In genomic region chr8:8050778-8051177, GRCm38 (mm10) we compare ENCODE assay signal across 16 mouse cellular contexts.
A peak's percentile ranks its signal among the peaks of the same experiment; 100 is the strongest.
DNase-seq lines count a peak whose midpoint lies in the region; ATAC-seq and TF ChIP-seq lines count a peak whose summit lies in the region.
"Had no signal": no experiment of that assay in that cellular context is flagged by ENCODE, and none has a peak within 500 bp of the region (broad histone marks: within the 10 kb centered on the region; RNA-seq: fewer than 3 reads in every experiment).

No protein-coding gene starts in this region.

- peaks cover 17% of the 10 kb centered on the region for H3K4me1 ChIP-seq in forebrain, embryonic 10.5 days
- peaks cover 7% of the 10 kb centered on the region; the same call in 1 of the 2 replicates for H3K4me1 ChIP-seq in forebrain, embryonic 12.5 days
- peaks cover 16% of the 10 kb centered on the region for H3K4me1 ChIP-seq in embryonic facial prominence, embryonic 15.5 days
- peaks cover 8% of the 10 kb centered on the region for H3K4me1 ChIP-seq in limb, embryonic 14.5 days (ENCODE audit: control insufficient read depth, insufficient read depth, low read length)
- H3K4me1 ChIP-seq: megakaryocyte, embryonic 14.5 days had no signal

- no peaks in the 10 kb centered on the region for H3K36me3 ChIP-seq in forebrain, embryonic 10.5 days (replicated peaks)
- no peaks in the 10 kb centered on the region for H3K36me3 ChIP-seq in forebrain, embryonic 12.5 days (replicated peaks)
- no peaks in the 10 kb centered on the region for H3K36me3 ChIP-seq in embryonic facial prominence, embryonic 15.5 days
- no peaks in the 10 kb centered on the region for H3K36me3 ChIP-seq in limb, embryonic 14.5 days (ENCODE audit: control insufficient read depth, insufficient read depth, low read length)
- H3K36me3 ChIP-seq: heart, embryonic 13.5 days had no signal

- TF ChIP-seq POLR2A in limb, embryonic 14.5 days (IDR thresholded peaks at IDR 0.05; ENCODE audit: borderline replicate concordance, extremely low read depth, insufficient read depth, insufficient read length), result no peak

- no peaks in the 10 kb centered on the region for H3K27me3 ChIP-seq in forebrain, embryonic 10.5 days (ENCODE audit: poor library complexity, severe bottlenecking)
- no peaks in the 10 kb centered on the region for H3K27me3 ChIP-seq in forebrain, embryonic 12.5 days
- H3K27me3 ChIP-seq in embryonic facial prominence, embryonic 15.5 days, result no peaks in the 10 kb centered on the region
- no peaks in the 10 kb centered on the region for H3K27me3 ChIP-seq in limb, embryonic 14.5 days (ENCODE audit: control insufficient read depth, insufficient read depth, low read length)
- H3K27me3 ChIP-seq: CH12.LX; heart, embryonic 13.5 days; megakaryocyte, embryonic 14.5 days had no signal

- H3K9ac ChIP-seq in forebrain, embryonic 12.5 days, result no peak overlapping the region
- no peak overlapping the region for H3K9ac ChIP-seq in embryonic facial prominence, embryonic 15.5 days
- no peak overlapping the region for H3K9ac ChIP-seq in limb, embryonic 14.5 days (ENCODE audit: low read depth, low read length, severe bottlenecking)
- H3K9ac ChIP-seq: heart, embryonic 13.5 days had no signal

- no peak for DNase-seq in forebrain, embryonic 10.5 days (ENCODE audit: extremely low spot score, low spot score)
- DNase-seq in left cerebral cortex, adult 2 months (ENCODE audit: extremely low spot score in 1 of 2, low spot score in 2 of 2), result no peak
- DNase-seq in left cerebral cortex, postnatal 36 days (ENCODE audit: low spot score in 2 of 2), result no peak
- DNase-seq in limb, embryonic 14.5 days (ENCODE audit: low spot score), result no peak
- DNase-seq in ovary, postnatal 10 days (ENCODE audit: low spot score), result no peak
- no peak for DNase-seq in left cerebral cortex, adult 18-20 months (ENCODE audit: low spot score in 2 of 2)
- DNase-seq: adrenal gland, postnatal 14 days; cerebellum, adult 2 months; kidney, postnatal 14 days; left cerebral cortex, postnatal 4 days; lung, adult 18-20 months had no signal

- ATAC-seq in forebrain, embryonic 12.5 days (ENCODE audit: low FRiP score), result no peak
- ATAC-seq in embryonic facial prominence, embryonic 15.5 days (ENCODE audit: insufficient number of reproducible peaks, low FRiP score, low TSS enrichment, low read depth), result no peak
- ATAC-seq in limb, embryonic 14.5 days (ENCODE audit: low FRiP score, low read depth), result no peak

- 56% methylated on average over 3 of the region's 3 CpGs for WGBS in forebrain, embryonic 10.5 days
- WGBS in forebrain, embryonic 12.5 days, result 50% methylated on average over 3 of the region's 3 CpGs
- WGBS in embryonic facial prominence, embryonic 15.5 days, result 34% methylated on average over 3 of the region's 3 CpGs
- WGBS in limb, embryonic 14.5 days, result 30% methylated on average over 3 of the region's 3 CpGs

- no peak overlapping the region for H3K4me3 ChIP-seq in forebrain, embryonic 10.5 days
- no peak overlapping the region for H3K4me3 ChIP-seq in forebrain, embryonic 12.5 days (replicated peaks)
- no peak overlapping the region for H3K4me3 ChIP-seq in left cerebral cortex, adult 2 months
- H3K4me3 ChIP-seq in embryonic facial prominence, embryonic 15.5 days (replicated peaks), result no peak overlapping the region
- no peak overlapping the region for H3K4me3 ChIP-seq in limb, embryonic 14.5 days (replicated peaks; ENCODE audit: low read length)
- H3K4me3 ChIP-seq: heart, embryonic 13.5 days; megakaryocyte, embryonic 14.5 days had no signal

- H3K9me3 ChIP-seq in forebrain, embryonic 10.5 days, result no peaks in the 10 kb centered on the region
- H3K9me3 ChIP-seq in forebrain, embryonic 12.5 days, result no peaks in the 10 kb centered on the region
- no peaks in the 10 kb centered on the region for H3K9me3 ChIP-seq in embryonic facial prominence, embryonic 15.5 days (replicated peaks)
- H3K9me3 ChIP-seq in limb, embryonic 14.5 days (ENCODE audit: control insufficient read depth, low read length), result no peaks in the 10 kb centered on the region
- H3K9me3 ChIP-seq: heart, embryonic 13.5 days; megakaryocyte, embryonic 14.5 days had no signal

- TF ChIP-seq CTCF in left cerebral cortex, adult 2 months (IDR thresholded peaks at IDR 0.05), result no peak

- H3K4me2 ChIP-seq in forebrain, embryonic 12.5 days, result no peak overlapping the region
- 0 out of 2 replicates have a peak overlapping the region, but pooled peaks have one; percentile 8 for H3K4me2 ChIP-seq in embryonic facial prominence, embryonic 15.5 days (replicated peaks)
- H3K4me2 ChIP-seq in limb, embryonic 14.5 days (replicated peaks; ENCODE audit: low read depth, low read length, severe bottlenecking), result no peak overlapping the region; the same call in 1 of the 2 replicates
- H3K4me2 ChIP-seq: heart, embryonic 13.5 days had no signal

- H3K27ac ChIP-seq in forebrain, embryonic 10.5 days, result 0 out of 2 replicates have a peak overlapping the region, but pooled peaks have one; percentile 35
- H3K27ac ChIP-seq in forebrain, embryonic 12.5 days, result no peak overlapping the region
- H3K27ac ChIP-seq in left cerebral cortex, adult 2 months, result peak overlapping the region; percentile 56; the same call in 1 of the 2 replicates
- peak overlapping the region; percentile 69 for H3K27ac ChIP-seq in embryonic facial prominence, embryonic 15.5 days (replicated peaks)
- peak overlapping the region; percentile 53; the same call in 1 of the 2 replicates for H3K27ac ChIP-seq in limb, embryonic 14.5 days (replicated peaks; ENCODE audit: low read depth, low read length)
- H3K27ac ChIP-seq: heart, embryonic 13.5 days had no signal

- intact Hi-C loops in left cerebral cortex, adult 2 months (cut with DNase I), result no loop called here
- intact Hi-C loops in left cerebral cortex, postnatal 36 days (cut with DNase I), result no loop called here
